In genomic region chr4:49546873-49547543, GRCm38 (mm10) we compare ENCODE assay signal across 26 mouse cellular contexts. TPM values are rescaled to one million over a fixed set of nuclear protein-coding genes. Genes with fewer than 3 reads are reported as not detected.
DNase-seq lines count a peak whose midpoint lies in the region; ATAC-seq and TF ChIP-seq lines count a peak whose summit lies in the region.
"Had no signal": no experiment of that assay in that cellular context is flagged by ENCODE, and none has a peak within 500 bp of the region (broad histone marks: within the 10 kb centered on the region; RNA-seq: fewer than 3 reads in every experiment).

No protein-coding gene starts in this region.

- no peak for TF ChIP-seq CTCF in liver, postnatal 0 days (IDR thresholded peaks at IDR 0.05; ENCODE audit: low read depth)

- peak overlapping the region; percentile 65 for H3K27ac ChIP-seq in intestine, embryonic 16.5 days (ENCODE audit: low read length)
- H3K27ac ChIP-seq in liver, postnatal 0 days (ENCODE audit: low read depth): peak overlapping the region; percentile 93
- H3K27ac ChIP-seq: embryonic facial prominence, embryonic 10.5 days; heart, embryonic 10.5 days; hindbrain, embryonic 13.5 days had no signal

- peak; percentile 75 for TF ChIP-seq EP300 in liver, postnatal 0 days (IDR thresholded peaks at IDR 0.05; ENCODE audit: low read depth)

- H3K36me3 ChIP-seq in intestine, embryonic 16.5 days (ENCODE audit: control insufficient read depth, insufficient read depth, low read length): 0 out of 2 replicates have a peak, but pooled peaks cover 2% of the 10 kb centered on the region
- H3K36me3 ChIP-seq in liver, postnatal 0 days (replicated peaks; ENCODE audit: insufficient read depth, low read length): peaks cover 5% of the 10 kb centered on the region; the same call in 1 of the 2 replicates
- H3K36me3 ChIP-seq: embryonic facial prominence, embryonic 10.5 days; heart, embryonic 10.5 days; hindbrain, embryonic 13.5 days had no signal

- peak overlapping the region; percentile 20 for H3K4me3 ChIP-seq in intestine, embryonic 16.5 days (ENCODE audit: low read length)
- peak overlapping the region; percentile 47 for H3K4me3 ChIP-seq in liver, postnatal 0 days (ENCODE audit: low read depth, low read length)
- H3K4me3 ChIP-seq: embryonic facial prominence, embryonic 10.5 days; heart, embryonic 10.5 days; hindbrain, embryonic 13.5 days; myocyte had no signal

- H3K4me1 ChIP-seq in intestine, embryonic 16.5 days (ENCODE audit: control insufficient read depth, insufficient read depth, low read length): no peaks in the 10 kb centered on the region
- no peaks in the 10 kb centered on the region for H3K4me1 ChIP-seq in liver, postnatal 0 days (ENCODE audit: insufficient read depth)
- H3K4me1 ChIP-seq: embryonic facial prominence, embryonic 10.5 days; heart, embryonic 10.5 days; hindbrain, embryonic 13.5 days had no signal

- WGBS in intestine, embryonic 16.5 days: 36% methylated on average over 6 of the region's 6 CpGs
- 45% methylated on average over 6 of the region's 6 CpGs for WGBS in liver, postnatal 0 days (ENCODE audit: insufficient replicate concordance)

- ATAC-seq in intestine, embryonic 16.5 days: peak; percentile 85
- peak; percentile 30 for ATAC-seq in liver, postnatal 0 days
- ATAC-seq: activated CD4-positive, CD25-positive, alpha-beta regulatory T cell, adult 4 months; forebrain, embryonic 14.5 days; Patski had no signal

- no peaks in the 10 kb centered on the region for H3K27me3 ChIP-seq in intestine, embryonic 16.5 days (replicated peaks; ENCODE audit: control insufficient read depth, insufficient read depth, low read length)
- H3K27me3 ChIP-seq in liver, postnatal 0 days (ENCODE audit: insufficient read depth, low read length): no peaks in the 10 kb centered on the region
- H3K27me3 ChIP-seq: hindbrain, embryonic 13.5 days had no signal

- H3K9me3 ChIP-seq in intestine, embryonic 16.5 days (ENCODE audit: control insufficient read depth, low read length): no peaks in the 10 kb centered on the region
- H3K9me3 ChIP-seq in liver, postnatal 0 days (ENCODE audit: low read length): no peaks in the 10 kb centered on the region
- H3K9me3 ChIP-seq: embryonic facial prominence, embryonic 10.5 days; heart, embryonic 10.5 days; hindbrain, embryonic 13.5 days had no signal

- DNase-seq in kidney, adult 11 months: peak; percentile 78
- DNase-seq in kidney, adult 18-20 months: no peak
- peak; percentile 55 to 61 for DNase-seq in kidney, postnatal 25 days
- DNase-seq in liver, postnatal 0 days: no peak
- DNase-seq in frontal cortex, postnatal 10 days (ENCODE audit: low spot score in 2 of 2): no peak
- DNase-seq in embryo, embryonic 9.5 days (ENCODE audit: extremely low spot score): no peak
- DNase-seq in thymus, postnatal 10 days (ENCODE audit: low spot score in 2 of 2): no peak
- DNase-seq: B cell, adult 2 months; cerebellum, postnatal 25 days; gastrocnemius, postnatal 36 days; heart, postnatal 14 days; left cerebral cortex, postnatal 4 days; lung, adult 2 months; lung, postnatal 36 days; right cerebral cortex, postnatal 4 days had no signal

- no peak overlapping the region for H3K9ac ChIP-seq in intestine, embryonic 16.5 days (ENCODE audit: low read depth, low read length)
- H3K9ac ChIP-seq in liver, postnatal 0 days (replicated peaks): peak overlapping the region; percentile 46
- H3K9ac ChIP-seq: hindbrain, embryonic 13.5 days had no signal

- peak overlapping the region; percentile 30; the same call in 1 of the 2 replicates for H3K4me2 ChIP-seq in intestine, embryonic 16.5 days (ENCODE audit: low read depth, low read length)
- peak overlapping the region; percentile 51 for H3K4me2 ChIP-seq in liver, postnatal 0 days (ENCODE audit: low read depth, low read length)
- H3K4me2 ChIP-seq: hindbrain, embryonic 13.5 days; midbrain, embryonic 11.5 days had no signal

RNA-seq across cellular contexts. Expression of gene Aldob, which starts 2.3 kb away (rescaled TPM):
- 572 and 696 TPM in 2 replicates for polyA plus RNA-seq in intestine, embryonic 16.5 days (2015; fragmentation: Nextera tagmentation; extraction: Ambion mirVana)
- 2,616 and 2,625 TPM in 2 replicates for polyA plus RNA-seq in liver, postnatal 0 days (2015; fragmentation: Nextera tagmentation; extraction: Ambion mirVana)
- polyA plus RNA-seq: activated CD4-positive, CD25-positive, alpha-beta regulatory T cell, adult 4 months; embryonic facial prominence, embryonic 10.5 days; erythroblast, embryonic 14.5 days; hindbrain, embryonic 13.5 days; midbrain, embryonic 11.5 days; myocyte; Patski had no signal

RNA-seq across cellular contexts. Expression of gene Zfp189, which starts 26.0 kb away (rescaled TPM):
- polyA plus RNA-seq in intestine, embryonic 16.5 days (2015; fragmentation: Nextera tagmentation; extraction: Ambion mirVana): 4.4 and 4.8 TPM in 2 replicates
- 2.2 and 2.5 TPM in 2 replicates for polyA plus RNA-seq in liver, postnatal 0 days (2015; fragmentation: Nextera tagmentation; extraction: Ambion mirVana)
- polyA plus RNA-seq: erythroblast, embryonic 14.5 days had no signal

RNA-seq across cellular contexts. Expression of gene Mrpl50, which starts 26.1 kb away (rescaled TPM):
- 90.7 and 98.9 TPM in 2 replicates for polyA plus RNA-seq in intestine, embryonic 16.5 days (2015; fragmentation: Nextera tagmentation; extraction: Ambion mirVana)
- 64.3 and 66.1 TPM in 2 replicates for polyA plus RNA-seq in liver, postnatal 0 days (2015; fragmentation: Nextera tagmentation; extraction: Ambion mirVana)

RNA-seq across cellular contexts. Expression of gene Baat, which starts 40.7 kb away (rescaled TPM):
- 0.20 and 0.53 TPM in 2 replicates for polyA plus RNA-seq in intestine, embryonic 16.5 days (2015; fragmentation: Nextera tagmentation; extraction: Ambion mirVana)
- 16.6 and 18.2 TPM in 2 replicates for polyA plus RNA-seq in liver, postnatal 0 days (2015; fragmentation: Nextera tagmentation; extraction: Ambion mirVana)
- polyA plus RNA-seq: activated CD4-positive, CD25-positive, alpha-beta regulatory T cell, adult 4 months; erythroblast, embryonic 14.5 days; forebrain, embryonic 14.5 days; heart, embryonic 10.5 days; hindbrain, embryonic 13.5 days; lung, adult 2 months; myocyte; Patski; urinary bladder, adult 2 months had no signal

RNA-seq across cellular contexts. Expression of gene Tmem246, which starts 50.7 kb away (rescaled TPM):
- polyA plus RNA-seq in intestine, embryonic 16.5 days (2015; fragmentation: Nextera tagmentation; extraction: Ambion mirVana): 21.5 and 22.6 TPM in 2 replicates
- polyA plus RNA-seq in liver, postnatal 0 days (2015; fragmentation: Nextera tagmentation; extraction: Ambion mirVana): 3.3 and 3.9 TPM in 2 replicates
- polyA plus RNA-seq: activated CD4-positive, CD25-positive, alpha-beta regulatory T cell, adult 4 months; Patski had no signal

Comparison
In these comparisons a context has a peak if more than half of its experiments do, and no peak if none do; other contexts are left out.
1. DNase-seq: peak in kidney, adult 11 months (single experiment) and kidney, postnatal 25 days (2 of 2); none in kidney, adult 18-20 months (single experiment), liver, postnatal 0 days (single experiment), frontal cortex, postnatal 10 days (0 of 2), embryo, embryonic 9.5 days (single experiment) and thymus, postnatal 10 days (0 of 2).